Mouse (Mus musculus) bone marrow, adult 2 months (tissue): ENCODE results near the gene Fen1.

ENCODE experiments used
- CTCF ChIP-seq: fragments of 200-500 bp; IDR thresholded peaks from 2 replicates; pipeline ENCODE4 v1.5.1; 2011; ENCODE audit warnings: low read length, control low read depth; ENCODE audit not compliant: control insufficient read depth, insufficient read depth
- POLR2A ChIP-seq: fragments of 200-500 bp; IDR thresholded peaks from 2 replicates; pipeline ENCODE4 v1.6.1; 2011; ENCODE audit warnings: low read depth, mild to moderate bottlenecking, control low read depth, low read length, borderline replicate concordance; ENCODE audit not compliant: control insufficient read depth

- TF ChIP-seq CTCF = no peak
- TF ChIP-seq POLR2A = no peak
These were observed 21.8 kb upstream of the Fen1 start for GRCm38 (mm10) chr19:10225767-10226166.
